Mouse (Mus musculus) forebrain, postnatal 0 days (tissue): ENCODE data around the gene Casp6. TPM values are rescaled to one million over a fixed set of nuclear protein-coding genes. Genes with fewer than 3 reads are reported as not detected.

Experiments used
- ATAC-seq: fragments of 200-750 bp; cut with Nextera tagmentation; 2 replicates; pipeline ENCODE4 v1.8.0; 2017; ENCODE audit warnings: mild to moderate bottlenecking, moderate library complexity
- DNase-seq: peaks from one replicate; pipeline ENCODE4 v3.0.0-alpha.2; 2015
- H3K27ac ChIP-seq: fragments of 300-500 bp; sonication (generic); 2 replicates; pipeline ENCODE4 v1.5.1; 2014; ENCODE audit warnings: low read depth, mild to moderate bottlenecking, antibody characterized with exemption, low read length, moderate library complexity, mixed read lengths
- H3K27me3 ChIP-seq: fragments of 300-500 bp; sonication (generic); 2 replicates; pipeline ENCODE4 v1.6.1; 2014; ENCODE audit warnings: mild to moderate bottlenecking, low read length, mixed read lengths; ENCODE audit not compliant: insufficient read depth
- H3K36me3 ChIP-seq: fragments of 300-500 bp; sonication (generic); 2 replicates; pipeline ENCODE4 v1.6.1; 2014; ENCODE audit warnings: mild to moderate bottlenecking, moderate library complexity; ENCODE audit not compliant: insufficient read depth
- H3K4me1 ChIP-seq: fragments of 300-500 bp; sonication (generic); 2 replicates; pipeline ENCODE4 v1.6.1; 2014; ENCODE audit warnings: antibody characterized with exemption; ENCODE audit not compliant: insufficient read depth
- H3K4me2 ChIP-seq: fragments of 300-500 bp; sonication (generic); 2 replicates; pipeline ENCODE4 v1.6.1; 2014; ENCODE audit warnings: low read depth, mild to moderate bottlenecking, moderate library complexity
- H3K4me3 ChIP-seq: fragments of 300-500 bp; sonication (generic); 2 replicates; pipeline ENCODE4 v1.5.1; 2014; ENCODE audit warnings: low read depth, low read length, mixed read lengths
- H3K9ac ChIP-seq: fragments of 300-500 bp; sonication (generic); 2 replicates; pipeline ENCODE4 v1.6.1; 2014; ENCODE audit warnings: mild to moderate bottlenecking
- H3K9me3 ChIP-seq: fragments of 300-500 bp; sonication (generic); 2 replicates; pipeline ENCODE4 v1.6.1; 2016; ENCODE audit warnings: low read length
- CTCF ChIP-seq: sonication (generic); IDR thresholded peaks from 2 replicates; pipeline ENCODE4 v1.5.1; 2016; ENCODE audit warnings: antibody characterized with exemption, control low read depth, low read depth
- WGBS: fragments of 180-500 bp; shearing (Covaris S2); extraction: QIAGEN DNeasy Blood & Tissue Kit; methylation state at CpG from one replicate; pipeline ENCODE4 v1.1.7; 2014; 5-methylcytosine and 5-hydroxymethylcytosine counted together
- polyA plus RNA-seq: library from polyadenylated mRNA; unstranded; fragments of >200 nt; fragmentation: Nextera tagmentation; extraction: Ambion mirVana; gene quantifications from 2 replicates; pipeline ENCODE4 v1.2.1, GENCODE M21; 2015
- total RNA-seq: library from RNA; depleted of rRNA; stranded (reverse); fragments of >200 nt; gene quantifications from 2 replicates; pipeline ENCODE4 v1.2.3, GENCODE M21; 2014

Gene Casp6
- total and polyA plus RNA-seq, 2 experiments from 2014 or later: 4.6 to 17.6 TPM

GRCm38 (mm10) chr3:129880925-129881593 is 20.2 kb upstream of the Casp6 start:
- no peak for ATAC-seq
- Histone ChIP-seq H3K36me3 (no peaks in the 10 kb centered on the region), H3K9me3 (no peaks in the 10 kb centered on the region), H3K4me2 (no peak overlapping the region), H3K9ac (no peak overlapping the region), H3K27ac (no peak overlapping the region), H3K4me3 (no peak overlapping the region), H3K27me3 (no peaks in the 10 kb centered on the region), H3K4me1 (peaks cover 6% of the 10 kb centered on the region; the same call in 1 of the 2 replicates)
- 90% methylated on average over 8 of the region's 8 CpGs for WGBS
- TF ChIP-seq CTCF: no peak
- DNase-seq: no peak

- DNase-seq: no peak
- 89% methylated on average over 9 of the region's 9 CpGs for WGBS
- ATAC-seq: no peak
- no peaks in the 10 kb centered on the region for H3K4me1 ChIP-seq
- H3K4me2 ChIP-seq: no peak overlapping the region
- no peaks in the 10 kb centered on the region for H3K9me3 ChIP-seq
- H3K36me3 ChIP-seq: peaks cover 8% of the 10 kb centered on the region
- H3K27me3 ChIP-seq: no peaks in the 10 kb centered on the region
- H3K27ac ChIP-seq: no peak overlapping the region
- TF ChIP-seq CTCF: no peak
- no peak overlapping the region for H3K9ac ChIP-seq
- H3K4me3 ChIP-seq: no peak overlapping the region
These were observed 15.6 kb upstream of the Casp6 start for GRCm38 (mm10) chr3:129885577-129885976.

- no peak for ATAC-seq
- WGBS: 89% methylated on average over 5 of the region's 5 CpGs
- TF ChIP-seq CTCF: no peak
These were observed 14.8 kb upstream of the Casp6 start for GRCm38 (mm10) chr3:129886430-129886829.

GRCm38 (mm10) chr3:129887779-129888517 is 13.3 kb upstream of the Casp6 start:
- DNase-seq (no peak), ATAC-seq (no peak)
- Histone ChIP-seq H3K4me1 (no peaks in the 10 kb centered on the region), H3K9ac (no peak overlapping the region), H3K4me2 (no peak overlapping the region), H3K36me3 (peaks cover 29% of the 10 kb centered on the region), H3K27ac (no peak overlapping the region), H3K9me3 (no peaks in the 10 kb centered on the region), H3K4me3 (no peak overlapping the region), H3K27me3 (no peaks in the 10 kb centered on the region)
- TF ChIP-seq CTCF: no peak
- 91% methylated on average over 13 of the region's 13 CpGs for WGBS

More at GRCm38 (mm10) chr3:129886430-129886829, 14.8 kb upstream of the Casp6 start:
- H3K36me3 ChIP-seq: peaks cover 16% of the 10 kb centered on the region
- no peak overlapping the region for H3K4me2 ChIP-seq
- H3K9me3 ChIP-seq: no peaks in the 10 kb centered on the region
- H3K4me3 ChIP-seq: no peak overlapping the region
- no peak overlapping the region for H3K27ac ChIP-seq
- no peaks in the 10 kb centered on the region for H3K4me1 ChIP-seq
- no peak for DNase-seq
- H3K9ac ChIP-seq: no peak overlapping the region
- H3K27me3 ChIP-seq: no peaks in the 10 kb centered on the region

- Histone ChIP-seq H3K36me3 (peaks cover 45% of the 10 kb centered on the region), H3K4me1 (no peaks in the 10 kb centered on the region), H3K4me3 (no peak overlapping the region), H3K27me3 (no peaks in the 10 kb centered on the region), H3K4me2 (no peak overlapping the region), H3K9me3 (no peaks in the 10 kb centered on the region), H3K9ac (no peak overlapping the region), H3K27ac (no peak overlapping the region)
- ATAC-seq: no peak
- TF ChIP-seq CTCF: no peak
- 90% methylated on average over 5 of the region's 5 CpGs for WGBS
- DNase-seq: no peak
These were observed 9.2 kb upstream of the Casp6 start for GRCm38 (mm10) chr3:129892003-129892402.

- WGBS: 93% methylated on average over 3 of the region's 3 CpGs
- DNase-seq: no peak
These were observed 8.1 kb upstream of the Casp6 start for GRCm38 (mm10) chr3:129893143-129893542.

GRCm38 (mm10) chr3:129896591-129896990 is 4.6 kb upstream of the Casp6 start:
- DNase-seq (no peak), ATAC-seq (no peak)
- peaks cover under 1% of the 10 kb centered on the region; the same call in 1 of the 2 replicates for H3K4me1 ChIP-seq
- H3K9me3 ChIP-seq: no peaks in the 10 kb centered on the region
- H3K9ac ChIP-seq: no peak overlapping the region
- no peak overlapping the region for H3K27ac ChIP-seq
- no peaks in the 10 kb centered on the region for H3K27me3 ChIP-seq
- H3K4me2 ChIP-seq: no peak overlapping the region
- TF ChIP-seq CTCF: no peak
- H3K36me3 ChIP-seq: peaks cover 29% of the 10 kb centered on the region
- no peak overlapping the region for H3K4me3 ChIP-seq
- 92% methylated on average over 6 of the region's 6 CpGs for WGBS

More at GRCm38 (mm10) chr3:129893143-129893542, 8.1 kb upstream of the Casp6 start:
- H3K36me3 ChIP-seq: peaks cover 45% of the 10 kb centered on the region
- H3K4me3 ChIP-seq: no peak overlapping the region
- no peak for TF ChIP-seq CTCF
- no peaks in the 10 kb centered on the region for H3K27me3 ChIP-seq
- no peak for ATAC-seq
- H3K27ac ChIP-seq: no peak overlapping the region
- H3K4me2 ChIP-seq: no peak overlapping the region
- H3K4me1 ChIP-seq: no peaks in the 10 kb centered on the region
- H3K9ac ChIP-seq: no peak overlapping the region
- H3K9me3 ChIP-seq: no peaks in the 10 kb centered on the region
